Comparison of ENCODE assay signal across 28 mouse cellular contexts in genomic region chr13:77326174-77326959, GRCm38 (mm10).
DNase-seq lines count a peak whose midpoint lies in the region; ATAC-seq lines count a peak whose summit lies in the region.
"Had no signal": no experiment of that assay in that cellular context is flagged by ENCODE, and none has a peak within 500 bp of the region (broad histone marks: within the 10 kb centered on the region; RNA-seq: fewer than 3 reads in every experiment).

No protein-coding gene starts in this region.

- peak; percentile 44; the same call in 1 of the 2 replicates for ATAC-seq in forebrain, embryonic 11.5 days (replicated peaks; ENCODE audit: low FRiP score)
- no peak for ATAC-seq in forebrain, embryonic 13.5 days
- ATAC-seq: activated CD4-positive, CD25-positive, alpha-beta regulatory T cell, adult 4 months; forebrain, embryonic 14.5 days; intestine, embryonic 16.5 days; liver, embryonic 12.5 days; midbrain, embryonic 15.5 days had no signal

- no peaks in the 10 kb centered on the region for H3K27me3 ChIP-seq in forebrain, embryonic 11.5 days (ENCODE audit: control insufficient read depth, insufficient read depth, low read length)
- H3K27me3 ChIP-seq in forebrain, embryonic 13.5 days = no peaks in the 10 kb centered on the region
- H3K27me3 ChIP-seq in limb, embryonic 10.5 days (ENCODE audit: low read depth, poor library complexity, severe bottlenecking) = no peaks in the 10 kb centered on the region
- H3K27me3 ChIP-seq: heart, embryonic 15.5 days; limb, embryonic 13.5 days; liver, embryonic 12.5 days; midbrain, embryonic 15.5 days; neural tube, embryonic 13.5 days; stomach, embryonic 15.5 days had no signal

- no peak overlapping the region for H3K4me3 ChIP-seq in forebrain, embryonic 11.5 days (ENCODE audit: low read depth, low read length)
- no peak overlapping the region for H3K4me3 ChIP-seq in forebrain, embryonic 13.5 days
- H3K4me3 ChIP-seq in limb, embryonic 10.5 days = no peak overlapping the region
- H3K4me3 ChIP-seq: erythroblast, embryonic 14.5 days; heart, adult 2 months; heart, embryonic 15.5 days; limb, embryonic 13.5 days; liver, embryonic 12.5 days; midbrain, embryonic 15.5 days; neural tube, embryonic 13.5 days; stomach, embryonic 15.5 days had no signal

- WGBS in forebrain, embryonic 11.5 days = 66% methylated on average over 5 of the region's 5 CpGs
- 71% methylated on average over 5 of the region's 5 CpGs for WGBS in forebrain, embryonic 13.5 days
- WGBS in limb, embryonic 10.5 days = 32% methylated on average over 5 of the region's 5 CpGs

- H3K9me3 ChIP-seq in forebrain, embryonic 11.5 days (ENCODE audit: control insufficient read depth, low read length) = no peaks in the 10 kb centered on the region
- H3K9me3 ChIP-seq in forebrain, embryonic 13.5 days (replicated peaks) = no peaks in the 10 kb centered on the region
- H3K9me3 ChIP-seq in limb, embryonic 10.5 days (replicated peaks) = no peaks in the 10 kb centered on the region
- H3K9me3 ChIP-seq: heart, embryonic 15.5 days; limb, embryonic 13.5 days; liver, embryonic 12.5 days; midbrain, embryonic 15.5 days; neural tube, embryonic 13.5 days; stomach, embryonic 15.5 days had no signal

- no peaks in the 10 kb centered on the region for H3K4me1 ChIP-seq in forebrain, embryonic 11.5 days (replicated peaks; ENCODE audit: control insufficient read depth, insufficient read depth, low read length)
- H3K4me1 ChIP-seq in forebrain, embryonic 13.5 days = no peaks in the 10 kb centered on the region
- H3K4me1 ChIP-seq in limb, embryonic 10.5 days = peaks cover 43% of the 10 kb centered on the region
- H3K4me1 ChIP-seq: heart, embryonic 15.5 days; liver, embryonic 12.5 days; midbrain, embryonic 15.5 days; stomach, embryonic 15.5 days had no signal

- H3K9ac ChIP-seq in forebrain, embryonic 11.5 days (ENCODE audit: low read length) = no peak overlapping the region
- H3K9ac ChIP-seq in forebrain, embryonic 13.5 days = no peak overlapping the region
- H3K9ac ChIP-seq: heart, embryonic 15.5 days; limb, embryonic 13.5 days; liver, embryonic 12.5 days; midbrain, embryonic 15.5 days; neural tube, embryonic 13.5 days; stomach, embryonic 15.5 days had no signal

- H3K36me3 ChIP-seq in forebrain, embryonic 11.5 days (ENCODE audit: control insufficient read depth, insufficient read depth, low read length) = no peaks in the 10 kb centered on the region
- H3K36me3 ChIP-seq in forebrain, embryonic 13.5 days (ENCODE audit: poor library complexity, severe bottlenecking) = no peaks in the 10 kb centered on the region
- H3K36me3 ChIP-seq in limb, embryonic 10.5 days = no peaks in the 10 kb centered on the region
- H3K36me3 ChIP-seq: heart, embryonic 15.5 days; limb, embryonic 13.5 days; liver, embryonic 12.5 days; midbrain, embryonic 15.5 days; neural tube, embryonic 13.5 days; stomach, embryonic 15.5 days had no signal

- DNase-seq in forebrain, embryonic 11.5 days (ENCODE audit: low spot score) = no peak
- DNase-seq in embryo, embryonic 11 days = peak; percentile 53
- peak; percentile 47 for DNase-seq in forelimb bud, embryonic 11.5 days (ENCODE audit: low read depth, low spot score)
- DNase-seq in limb, embryonic 10.5 days (ENCODE audit: low spot score) = no peak
- DNase-seq in layer of hippocampus, postnatal 14 days (ENCODE audit: low spot score in 2 of 2) = no peak
- no peak for DNase-seq in spleen, postnatal 4 days (ENCODE audit: low spot score in 2 of 2)
- DNase-seq: adrenal gland, postnatal 10 days; cerebellum, adult 18-20 months; cerebellum, postnatal 14 days; gastrocnemius, postnatal 25 days; heart, adult 2 months; heart, postnatal 36 days; kidney, postnatal 36 days; lung, adult 18-20 months; lung, postnatal 14 days; right cerebral cortex, postnatal 4 days; thymus, postnatal 36 days had no signal

- H3K4me2 ChIP-seq in forebrain, embryonic 11.5 days (ENCODE audit: low read depth, low read length, severe bottlenecking) = no peak overlapping the region
- H3K4me2 ChIP-seq in forebrain, embryonic 13.5 days = no peak overlapping the region
- H3K4me2 ChIP-seq: heart, embryonic 15.5 days; limb, embryonic 13.5 days; liver, embryonic 12.5 days; midbrain, embryonic 15.5 days; neural tube, embryonic 13.5 days; stomach, embryonic 15.5 days had no signal

- H3K27ac ChIP-seq in forebrain, embryonic 11.5 days (ENCODE audit: low read depth, low read length) = no peak overlapping the region
- no peak overlapping the region for H3K27ac ChIP-seq in forebrain, embryonic 13.5 days
- H3K27ac ChIP-seq in limb, embryonic 10.5 days = peak overlapping the region; percentile 54
- H3K27ac ChIP-seq: heart, adult 2 months; heart, embryonic 15.5 days; limb, embryonic 13.5 days; liver, embryonic 12.5 days; midbrain, embryonic 15.5 days; neural tube, embryonic 13.5 days; stomach, embryonic 15.5 days had no signal

Comparison
In these comparisons a context has a peak if more than half of its experiments do, and no peak if none do; other contexts are left out.
1. DNase-seq: peak in embryo, embryonic 11 days (single experiment) and forelimb bud, embryonic 11.5 days (single experiment); none in forebrain, embryonic 11.5 days (single experiment), limb, embryonic 10.5 days (single experiment), layer of hippocampus, postnatal 14 days (0 of 2) and spleen, postnatal 4 days (0 of 2).